Mouse (Mus musculus): ENCODE measurements around the gene Sdk2. TPM values are rescaled to one million over a fixed set of nuclear protein-coding genes. Genes with fewer than 3 reads are reported as not detected.
A peak's percentile ranks its signal among the peaks of the same experiment; 100 is the strongest.

Gene Sdk2
- total RNA-seq, 2 experiments from 2014 or later = 6.1 to 9.2 TPM

- no peak for DNase-seq (ENCODE audit: low spot score in 2 of 2)
Measured at GRCm38 (mm10) chr11:113855661-113856060, 211.2 kb downstream of the Sdk2 start.

DNA sequence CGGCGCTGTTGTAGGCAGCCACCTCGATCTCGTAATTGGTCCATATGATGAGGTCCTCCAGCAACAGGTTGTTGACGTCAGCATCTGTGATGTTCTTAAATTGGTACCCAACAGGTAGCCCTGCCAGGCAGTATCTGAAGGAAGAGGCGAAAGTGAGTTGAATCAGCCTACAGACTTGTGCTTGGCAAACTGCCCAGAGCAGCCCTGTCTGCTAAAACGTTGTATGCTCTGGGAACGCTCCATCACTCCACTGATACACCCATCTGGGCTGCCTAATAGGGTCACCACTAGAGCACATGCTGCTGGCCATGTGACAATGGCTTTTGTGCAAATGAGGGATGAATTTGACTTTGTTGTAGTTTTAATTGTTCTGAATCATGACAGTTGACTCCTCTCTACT, 215.1 kb downstream of the Sdk2 start:
- DNase-seq (ENCODE audit: low spot score in 2 of 2) = no peak

DNA sequence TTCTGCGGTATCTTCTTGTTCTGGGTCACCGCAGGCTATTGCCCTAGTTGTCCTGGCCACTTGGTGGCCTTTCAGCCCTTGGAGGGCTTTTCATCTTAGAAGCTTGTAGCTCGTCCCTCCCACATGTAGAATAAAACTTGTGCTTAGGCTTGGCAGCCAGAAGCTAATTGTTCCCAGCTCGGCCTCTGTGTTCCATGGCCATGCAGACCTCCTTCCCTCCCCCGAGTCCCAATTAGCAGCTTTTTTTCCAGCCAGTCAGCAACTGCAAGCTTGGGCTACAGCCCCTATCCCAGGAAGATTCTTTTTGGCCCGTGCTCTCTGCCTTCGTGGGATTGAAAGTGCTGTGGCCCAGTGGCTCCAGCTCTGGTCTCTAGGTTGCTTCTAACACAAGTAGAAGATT, 217.5 kb downstream of the Sdk2 start:
- no peak for DNase-seq (ENCODE audit: low spot score in 2 of 2)

GRCm38 (mm10) chr11:113843920-113844319, 222.9 kb downstream of the Sdk2 start:
- DNase-seq (ENCODE audit: low spot score in 2 of 2) = no peak

GRCm38 (mm10) chr11:113842879-113843278, 224.0 kb downstream of the Sdk2 start:
- DNase-seq (ENCODE audit: low spot score in 2 of 2) = no peak

GRCm38 (mm10) chr11:113831608-113832007, 235.2 kb downstream of the Sdk2 start:
- DNase-seq (ENCODE audit: low spot score in 2 of 2) = no peak

GRCm38 (mm10) chr11:113828081-113828554, 238.7 kb downstream of the Sdk2 start:
- DNase-seq (ENCODE audit: low spot score in 2 of 2) = no peak

DNA sequence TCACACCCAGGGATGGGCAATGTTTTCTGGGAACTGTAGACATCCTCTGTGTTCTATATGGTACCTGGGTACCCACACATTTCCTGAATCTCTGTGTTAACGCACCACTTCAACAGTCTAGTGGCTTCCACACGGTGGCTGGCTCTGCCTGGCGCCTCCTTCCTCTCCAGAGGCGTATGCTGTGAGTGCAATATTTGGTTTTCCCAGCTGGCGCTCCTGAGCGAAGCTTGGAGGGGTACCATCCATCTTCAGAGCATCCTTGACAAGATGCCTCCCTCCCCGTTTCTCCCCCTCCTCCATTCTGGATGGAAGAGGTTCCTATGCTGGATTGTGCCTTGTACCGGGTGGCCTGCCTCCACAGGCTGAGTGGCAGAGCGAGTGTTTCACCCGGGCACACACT, 246.8 kb downstream of the Sdk2 start:
- no peak for DNase-seq (ENCODE audit: low spot score in 2 of 2)

DNA sequence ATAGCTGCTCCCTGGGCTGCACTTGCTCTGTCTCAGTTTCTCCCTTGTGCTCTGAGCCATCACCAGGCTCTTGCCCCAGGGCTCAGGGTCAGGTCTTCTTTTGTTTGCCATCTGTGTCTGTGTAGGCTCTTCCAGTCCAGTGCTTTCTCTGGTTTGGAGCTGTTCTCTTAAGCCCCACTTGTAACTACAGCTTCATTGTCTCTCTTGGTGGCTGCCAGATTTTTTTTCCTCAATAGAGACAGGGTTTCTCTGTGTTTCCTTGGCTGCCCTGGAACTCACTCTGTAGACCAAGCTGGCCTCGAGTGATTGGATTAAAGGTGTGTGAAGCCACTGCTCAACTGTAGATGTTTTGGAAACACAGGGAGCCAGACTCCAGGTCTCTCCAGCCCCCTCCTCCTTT, 247.8 kb downstream of the Sdk2 start:
- no peak for DNase-seq (ENCODE audit: low spot score in 2 of 2)

DNA sequence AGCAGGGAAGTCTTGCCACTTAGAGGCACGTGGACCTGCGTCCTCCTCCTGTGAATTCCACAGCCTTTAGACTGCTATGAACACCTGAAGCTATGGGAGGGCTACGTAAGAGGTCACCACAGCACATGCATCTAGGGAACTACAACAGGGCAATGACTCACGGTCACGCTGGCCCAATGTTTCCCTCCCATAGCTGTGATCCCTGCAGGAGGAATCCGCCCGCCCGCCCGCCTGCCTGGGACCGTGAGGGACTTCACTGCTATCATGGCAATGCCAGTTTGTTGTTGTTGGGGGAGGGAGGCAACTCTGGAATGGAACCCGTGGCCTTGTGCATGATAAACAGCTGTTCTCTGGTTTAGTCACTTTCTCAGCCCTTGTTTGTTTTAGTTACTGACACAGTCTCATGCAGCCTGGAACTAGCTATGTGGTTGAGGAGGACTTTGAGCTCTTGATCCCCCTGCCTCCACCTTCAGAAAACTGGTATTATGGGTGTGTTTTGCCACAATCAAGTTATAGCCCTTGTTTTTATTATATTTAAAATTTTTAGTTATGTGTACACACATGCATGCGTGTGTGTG, 249.8 kb downstream of the Sdk2 start:
- DNase-seq (ENCODE audit: low spot score in 2 of 2) = no peak

DNA sequence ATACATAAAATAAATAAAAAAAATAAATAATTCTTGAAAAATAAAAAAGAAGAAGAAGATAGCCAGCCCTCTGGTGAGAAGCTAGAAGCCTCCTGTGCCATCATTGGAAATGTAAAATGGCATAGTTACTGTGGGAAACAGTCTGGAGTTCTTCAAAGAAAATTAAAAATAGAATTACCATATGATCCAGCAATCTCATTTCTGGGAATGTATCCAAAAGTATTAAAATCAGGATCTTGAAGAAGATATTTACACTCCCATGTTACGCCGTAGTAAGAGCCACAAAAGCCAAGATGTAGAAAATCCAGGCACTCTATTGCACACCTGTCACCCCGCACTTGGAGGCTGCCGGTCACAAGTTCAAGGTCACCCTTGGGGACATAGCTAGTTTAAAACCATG, 250.4 kb downstream of the Sdk2 start:
- no peak for DNase-seq (ENCODE audit: low spot score in 2 of 2)

DNA sequence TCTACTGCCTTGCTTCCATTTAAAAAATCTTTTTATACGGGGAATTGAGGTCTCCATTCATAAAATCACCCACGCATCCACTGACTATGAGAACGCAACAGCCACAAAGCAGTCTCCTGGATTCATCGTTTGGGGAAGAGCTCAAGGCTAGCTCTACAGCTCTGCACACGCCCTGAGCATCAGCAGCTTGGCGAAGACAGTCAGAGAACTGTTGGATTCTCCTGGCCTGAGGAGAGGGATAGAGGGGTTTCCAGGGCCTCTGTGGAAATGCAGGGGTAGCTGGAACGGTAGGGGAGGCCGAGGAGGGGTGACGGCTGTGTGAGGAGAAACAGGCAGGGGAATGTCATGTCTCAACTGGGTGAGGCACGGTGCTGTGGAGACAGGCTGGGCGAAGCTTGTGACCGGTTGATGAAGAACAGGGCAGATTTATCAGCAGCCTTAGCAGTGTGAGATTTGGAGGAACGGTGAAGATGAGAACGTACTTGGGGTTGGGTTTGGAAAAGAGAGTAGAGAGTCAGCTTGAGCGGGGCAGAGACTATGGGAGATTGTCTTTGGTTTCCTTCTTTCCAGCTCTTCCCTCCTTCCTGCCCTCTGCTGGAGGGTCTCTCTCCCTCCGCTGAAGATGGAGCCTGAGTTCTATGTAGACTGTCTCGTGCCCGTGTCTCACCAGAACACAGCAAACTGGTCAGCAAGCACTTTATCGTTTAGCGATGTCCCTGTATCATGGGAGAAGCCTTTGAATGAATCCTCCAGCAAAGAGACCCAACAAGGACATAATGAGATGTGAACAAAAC, 255.1 kb downstream of the Sdk2 start:
- DNase-seq (ENCODE audit: low spot score in 2 of 2) = no peak

- peak; percentile 19 to 72 for DNase-seq (ENCODE audit: low spot score in 2 of 2)
Measured at GRCm38 (mm10) chr11:113810638-113811545, 256.0 kb downstream of the Sdk2 start.

- DNase-seq (ENCODE audit: low spot score in 2 of 2) = no peak
Measured at GRCm38 (mm10) chr11:113807086-113807485, 259.8 kb downstream of the Sdk2 start.

DNA sequence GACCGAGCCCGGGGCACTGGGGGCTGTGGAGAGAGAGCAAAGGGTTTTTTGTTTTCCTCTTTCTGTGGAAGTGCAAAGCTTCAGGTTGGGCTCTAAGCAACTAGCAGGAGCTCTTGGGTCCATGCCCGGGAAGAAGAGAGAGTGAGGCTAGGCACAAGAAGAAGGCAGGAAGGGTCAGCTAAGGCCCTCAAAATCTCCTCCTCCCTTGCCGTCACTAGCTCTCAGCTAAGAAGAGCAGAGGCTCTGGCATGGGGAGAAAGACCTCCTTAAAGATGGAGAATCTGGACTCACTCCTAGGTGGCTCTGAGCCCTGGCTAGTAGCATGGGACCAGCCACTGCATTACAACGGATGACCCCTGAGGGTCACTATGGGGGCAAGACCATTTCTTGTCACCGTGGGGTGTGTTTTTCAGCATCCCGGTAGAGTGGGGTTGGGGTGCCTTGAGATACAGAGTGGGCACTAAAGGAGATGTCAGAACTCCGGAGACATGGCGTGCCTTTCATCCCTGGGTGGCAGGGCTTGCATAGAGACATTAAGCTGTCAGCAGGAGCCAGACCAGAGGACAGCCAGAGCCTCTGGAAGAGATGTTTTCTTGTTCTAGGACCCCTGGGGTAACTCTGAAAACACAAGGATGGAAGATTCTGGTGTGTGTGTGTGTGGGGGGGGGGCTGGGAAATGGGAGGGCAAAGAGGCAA, 260.3 kb downstream of the Sdk2 start:
- DNase-seq (ENCODE audit: low spot score in 2 of 2) = no peak

DNA sequence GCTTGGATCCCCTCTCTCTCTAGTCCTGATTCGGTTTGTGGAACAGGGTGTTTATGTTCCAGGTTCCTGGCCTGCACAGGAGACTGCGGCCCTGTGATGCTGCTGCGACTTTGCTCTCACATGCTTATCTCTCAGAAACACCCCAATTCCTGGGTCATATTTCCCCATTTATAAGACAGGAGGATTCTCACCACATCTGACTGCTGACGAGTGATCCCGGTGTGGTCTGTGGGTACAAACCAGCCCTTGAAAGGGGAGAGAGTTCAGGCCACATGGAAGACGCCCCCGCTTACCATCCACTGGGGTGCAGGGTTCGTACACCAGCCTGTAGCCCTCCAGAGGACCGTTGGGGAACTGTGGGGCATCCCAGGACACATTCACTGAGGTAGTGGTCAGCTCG, 260.9 kb downstream of the Sdk2 start:
- no peak for DNase-seq (ENCODE audit: low spot score in 2 of 2)

- no peak for DNase-seq (ENCODE audit: low spot score in 2 of 2)
Measured at GRCm38 (mm10) chr11:113803321-113803941, 263.4 kb downstream of the Sdk2 start.

DNA sequence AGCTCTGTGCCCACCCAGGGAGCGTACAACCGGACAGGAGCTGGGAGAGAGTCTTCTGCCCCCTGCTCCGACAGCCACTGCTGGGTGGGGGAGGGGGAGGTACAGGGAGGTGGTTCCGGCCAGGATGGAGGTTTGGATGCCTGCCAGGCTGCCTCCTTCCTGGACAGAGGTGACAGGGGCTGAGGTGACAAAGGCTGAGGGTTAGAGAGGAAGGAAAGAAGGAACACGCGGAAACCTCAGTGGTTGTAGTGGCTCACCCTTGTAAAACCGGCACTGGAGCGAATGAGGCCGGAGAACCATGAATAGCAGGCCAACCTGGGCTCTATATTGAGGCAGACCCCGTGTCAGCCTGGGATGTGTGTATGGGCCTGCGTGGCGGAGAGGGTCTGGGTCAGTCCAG, 264.4 kb downstream of the Sdk2 start:
- DNase-seq (ENCODE audit: low spot score in 2 of 2) = peak in 1 of 2 experiments; percentile 38

DNA sequence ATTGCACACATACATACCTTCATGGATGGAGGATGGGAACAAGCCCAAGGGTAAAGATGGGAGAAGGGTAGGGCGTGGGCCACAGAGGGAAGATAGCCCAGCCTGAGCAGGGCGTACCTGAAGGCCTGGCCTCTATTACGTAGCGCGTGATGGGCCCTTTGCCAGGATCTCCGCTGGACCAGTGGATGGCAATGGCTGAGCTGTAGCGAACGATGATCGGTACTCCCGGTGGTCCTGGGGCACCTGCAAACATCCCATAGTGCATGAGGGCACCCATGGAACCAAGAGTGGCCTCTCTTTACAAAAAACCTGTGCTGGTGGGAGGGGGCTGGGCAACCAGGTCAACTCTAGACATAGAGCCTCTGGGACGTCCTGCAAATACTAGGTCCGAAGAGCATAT, 266.8 kb downstream of the Sdk2 start:
- DNase-seq (ENCODE audit: low spot score in 2 of 2) = no peak

DNA sequence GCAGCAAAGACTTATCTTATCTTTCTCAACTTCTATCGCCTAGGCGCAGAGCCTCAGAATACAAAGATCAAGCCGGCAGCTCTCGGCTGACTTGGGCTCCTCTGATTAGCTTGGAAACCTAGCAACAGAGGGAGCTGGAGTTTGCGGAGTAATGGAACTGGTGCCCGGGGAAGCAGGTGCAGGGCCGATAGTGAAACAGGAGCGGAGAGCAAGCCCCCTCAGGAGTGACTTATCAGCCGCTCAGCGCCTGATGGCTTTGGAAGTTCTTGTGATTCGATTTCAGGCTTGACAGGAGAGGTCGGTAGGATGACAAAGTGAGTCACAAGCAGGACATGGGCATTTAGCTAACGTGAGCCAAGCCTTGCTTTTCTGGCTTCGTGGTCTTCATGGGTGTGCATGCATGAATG, 267.8 kb downstream of the Sdk2 start:
- DNase-seq (ENCODE audit: low spot score in 2 of 2) = no peak

DNA sequence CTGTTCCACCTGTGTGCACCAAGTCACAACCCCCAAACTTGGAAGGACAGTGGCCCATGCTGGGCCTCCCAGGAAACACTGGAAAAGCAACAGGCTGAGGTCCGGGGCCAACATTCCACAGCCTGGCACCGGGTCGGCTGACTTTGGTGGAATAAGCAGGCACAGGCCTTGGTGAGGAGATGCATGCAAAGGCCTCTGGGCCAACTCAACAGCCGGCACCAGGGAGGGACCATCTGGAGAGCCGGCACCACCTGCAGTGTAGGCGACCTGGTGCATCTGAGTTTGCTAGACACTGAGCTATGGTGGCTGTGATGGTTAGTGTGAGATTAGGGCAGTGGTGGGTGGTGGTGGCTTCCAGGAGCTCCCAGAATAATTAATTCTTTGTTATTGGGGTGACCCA, 268.8 kb downstream of the Sdk2 start:
- no peak for DNase-seq (ENCODE audit: low spot score in 2 of 2)
